Mouse (Mus musculus) erythroblast, embryonic 14.5 days (primary cell): ENCODE results near the gene Sphk1. TPM values are rescaled to one million over a fixed set of nuclear protein-coding genes. Genes with fewer than 3 reads are reported as not detected.

ENCODE experiments used
- H3K27me3 ChIP-seq: 2 replicates; pipeline ENCODE4 v1.6.1; 2012; ENCODE audit warnings: inconsistent platforms; ENCODE audit not compliant: control insufficient read depth
- H3K36me3 ChIP-seq: 2 replicates; pipeline ENCODE4 v1.6.1; 2012; ENCODE audit warnings: mild to moderate bottlenecking, inconsistent platforms; ENCODE audit not compliant: control insufficient read depth
- H3K4me1 ChIP-seq: 2 replicates; pipeline ENCODE4 v1.6.1; 2012; ENCODE audit warnings: inconsistent platforms; ENCODE audit not compliant: control insufficient read depth
- H3K4me3 ChIP-seq: replicated peaks from 2 replicates; pipeline ENCODE3; 2012; ENCODE audit warnings: moderate library complexity, mild to moderate bottlenecking, inconsistent platforms
- H3K9me3 ChIP-seq: 2 replicates; pipeline ENCODE4 v1.6.1; 2012; ENCODE audit warnings: low read length, inconsistent platforms, mixed read lengths; ENCODE audit not compliant: control insufficient read depth
- GATA1 ChIP-seq: IDR thresholded peaks from 2 replicates; pipeline ENCODE4 v1.6.1; 2012; ENCODE audit warnings: low read length, inconsistent platforms, mixed read lengths
- TAL1 ChIP-seq: IDR thresholded peaks from 3 replicates; pipeline ENCODE4 v1.6.1; 2012; ENCODE audit warnings: low read length, inconsistent platforms, mixed read lengths
- polyA plus RNA-seq: library from polyadenylated mRNA; stranded (reverse); fragments of >175 nt; gene quantifications from 2 replicates; pipeline ENCODE4 v1.2.3, GENCODE M21; 2012

Sphk1 gene
- polyA plus RNA-seq = 13.6 and 14.3 TPM in 2 replicates

DNA sequence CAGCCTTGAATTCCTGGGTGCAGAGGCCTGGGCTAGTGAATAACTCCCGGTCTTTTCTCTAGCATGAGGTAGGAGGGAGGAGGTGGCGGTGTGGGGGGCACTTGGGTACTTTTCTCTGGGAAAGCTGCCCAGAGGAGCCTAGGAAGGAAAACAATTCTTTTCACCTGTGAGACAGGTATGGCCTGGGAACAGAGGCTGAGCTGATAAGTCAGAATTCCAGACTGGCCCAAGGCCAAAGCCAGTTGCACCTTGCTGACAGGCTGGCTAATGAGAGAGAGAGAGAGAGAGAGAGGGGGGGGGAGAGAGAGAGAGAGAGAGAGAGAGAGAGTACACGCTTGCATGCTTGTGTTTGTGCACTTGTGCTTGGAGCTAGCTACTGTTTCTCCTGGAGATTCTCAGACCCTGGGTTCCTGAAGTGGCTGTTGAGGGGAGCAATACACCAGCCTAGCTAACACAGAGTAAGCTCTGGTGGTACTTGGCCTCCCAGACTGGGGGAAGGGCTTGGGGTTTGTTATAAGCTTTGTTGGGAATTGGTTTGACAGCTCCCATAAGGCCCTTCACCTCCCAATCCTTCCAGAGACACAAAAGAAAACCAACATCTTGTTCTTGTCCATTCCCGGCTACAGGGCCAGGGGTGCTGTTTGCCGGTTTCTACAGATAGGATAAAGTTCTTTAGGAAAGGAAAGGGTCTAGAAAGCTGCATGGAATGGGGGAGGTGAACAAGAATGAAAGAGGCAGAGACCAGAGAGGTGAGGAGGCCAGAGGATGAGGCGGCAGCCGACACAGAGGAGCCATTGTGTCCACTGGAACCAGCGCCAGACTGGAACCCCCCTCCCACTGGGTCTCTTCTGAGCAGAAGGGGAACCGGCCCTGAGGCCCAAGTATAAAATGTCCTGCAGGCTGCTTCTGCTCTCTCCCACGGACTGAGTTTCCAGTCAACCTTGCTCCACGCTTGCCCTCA lies at the start of gene Sphk1:
Gene Sphk1 (plus strand): TSS at position 739 of the 961 bp plus-strand sequence.
- H3K36me3 ChIP-seq = peaks cover 25% of the 10 kb centered on the region
- H3K4me1 ChIP-seq = peaks cover 70% of the 10 kb centered on the region
- TF ChIP-seq GATA1 (no peak), TAL1 (no peak)
- H3K27me3 ChIP-seq = peaks cover 52% of the 10 kb centered on the region
- H3K9me3 ChIP-seq = no peaks in the 10 kb centered on the region
- peak within 1 kb of the TSS; percentile 70 for H3K4me3 ChIP-seq

DNA sequence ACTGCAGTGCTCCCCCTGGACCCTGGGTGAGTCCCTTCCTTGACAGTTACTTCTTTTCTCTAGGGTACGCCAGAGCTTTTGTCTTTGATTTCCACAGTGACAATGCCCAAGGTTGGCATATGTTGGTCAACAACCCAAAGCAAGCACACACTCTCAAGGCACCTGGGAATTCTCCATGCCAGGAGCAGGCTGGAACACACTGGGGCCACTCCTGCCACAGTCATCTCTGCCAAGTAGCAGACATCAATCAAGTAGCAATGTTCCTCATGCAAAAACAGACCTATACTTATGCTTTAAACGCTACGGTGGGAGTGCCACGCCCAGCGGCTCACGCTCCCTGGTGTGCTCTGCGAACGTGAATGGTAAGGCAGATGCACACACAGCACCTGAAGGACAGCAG lies 49.8 kb upstream of the Sphk1 start:
- TF ChIP-seq GATA1 (no peak), TAL1 (no peak)
- H3K9me3 ChIP-seq = no peaks in the 10 kb centered on the region
- no peak overlapping the region for H3K4me3 ChIP-seq
- peaks cover 87% of the 10 kb centered on the region for H3K36me3 ChIP-seq
- H3K4me1 ChIP-seq = no peaks in the 10 kb centered on the region; the same call in 1 of the 2 replicates
- H3K27me3 ChIP-seq = no peaks in the 10 kb centered on the region

DNA sequence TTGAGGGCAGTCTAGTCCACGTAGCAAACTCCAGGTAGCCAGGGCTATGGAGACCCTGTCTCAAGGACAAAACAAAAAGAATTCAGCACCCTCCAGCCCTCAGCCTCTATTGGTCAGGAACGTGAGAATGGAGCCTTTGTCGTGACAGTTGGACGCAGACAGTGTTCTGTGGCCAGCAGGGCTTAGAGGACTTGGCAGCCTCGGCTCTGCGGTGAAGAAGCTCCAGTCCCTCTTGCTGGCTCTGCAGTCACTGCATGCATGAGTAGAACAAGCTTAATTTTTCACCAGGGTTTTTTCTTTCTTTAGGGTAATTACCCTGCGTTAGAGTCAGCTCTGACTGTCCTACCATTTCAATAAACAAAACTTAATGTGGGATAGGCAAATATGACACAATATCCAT lies 48.9 kb upstream of the Sphk1 start:
- H3K36me3 ChIP-seq = peaks cover 85% of the 10 kb centered on the region

DNA sequence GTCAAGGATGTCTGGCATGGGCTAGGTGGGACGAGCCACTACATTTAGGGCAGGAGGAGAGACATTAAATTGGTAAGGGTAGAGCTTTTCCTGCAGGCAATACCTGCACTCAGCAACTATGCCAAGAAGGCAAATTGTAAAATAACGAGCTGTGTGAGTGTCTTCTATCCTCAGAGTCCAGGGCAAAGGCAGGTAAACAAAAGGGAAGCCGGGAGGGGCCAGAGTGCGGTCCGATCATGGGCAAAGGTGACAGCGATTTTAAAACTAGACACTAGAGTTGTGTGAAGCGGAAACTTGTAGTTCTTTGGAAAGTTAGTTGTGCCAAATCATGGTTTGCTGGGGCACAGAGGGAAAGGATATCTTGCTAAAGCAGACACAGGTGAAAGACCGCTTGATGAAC lies 46.5 kb upstream of the Sphk1 start:
- H3K4me1 ChIP-seq = peaks cover 7% of the 10 kb centered on the region
- H3K4me3 ChIP-seq = no peak overlapping the region
- no peaks in the 10 kb centered on the region for H3K27me3 ChIP-seq
- no peak for TF ChIP-seq TAL1
- TF ChIP-seq GATA1 = no peak
- peaks cover 6% of the 10 kb centered on the region; the same call in 1 of the 2 replicates for H3K9me3 ChIP-seq
- peaks cover 71% of the 10 kb centered on the region for H3K36me3 ChIP-seq

More for the DNA sequence above, 48.9 kb upstream of the Sphk1 start:
- Histone ChIP-seq H3K4me3 (no peak overlapping the region), H3K27me3 (no peaks in the 10 kb centered on the region), H3K9me3 (no peaks in the 10 kb centered on the region), H3K4me1 (no peaks in the 10 kb centered on the region; the same call in 1 of the 2 replicates)
- TF ChIP-seq GATA1 = no peak
- no peak for TF ChIP-seq TAL1

DNA sequence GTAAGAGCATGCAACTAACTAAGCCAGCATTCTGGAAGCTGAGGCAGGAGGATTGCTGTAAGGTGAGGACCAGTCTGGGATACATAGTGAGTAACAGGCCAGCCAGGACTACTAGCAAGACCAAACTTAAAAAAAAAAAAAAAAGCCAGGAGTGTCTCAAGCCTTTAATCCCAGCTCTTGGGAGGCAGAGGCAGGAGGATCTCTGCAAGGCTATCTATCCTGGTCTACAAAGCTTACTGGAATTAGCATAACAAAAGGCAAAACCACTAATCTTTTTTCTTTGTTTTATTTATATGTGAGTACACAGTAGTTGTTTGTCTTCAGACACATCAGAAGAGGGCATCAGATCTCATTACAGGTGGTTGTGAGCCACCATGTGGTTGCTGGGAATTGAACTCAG lies 42.5 kb upstream of the Sphk1 start:
- TF ChIP-seq TAL1 (no peak), GATA1 (no peak)
- no peak overlapping the region for H3K4me3 ChIP-seq
- peaks cover 34% of the 10 kb centered on the region for H3K4me1 ChIP-seq
- H3K36me3 ChIP-seq = peaks cover 39% of the 10 kb centered on the region
- peaks cover 6% of the 10 kb centered on the region; the same call in 1 of the 2 replicates for H3K9me3 ChIP-seq
- no peaks in the 10 kb centered on the region for H3K27me3 ChIP-seq

DNA sequence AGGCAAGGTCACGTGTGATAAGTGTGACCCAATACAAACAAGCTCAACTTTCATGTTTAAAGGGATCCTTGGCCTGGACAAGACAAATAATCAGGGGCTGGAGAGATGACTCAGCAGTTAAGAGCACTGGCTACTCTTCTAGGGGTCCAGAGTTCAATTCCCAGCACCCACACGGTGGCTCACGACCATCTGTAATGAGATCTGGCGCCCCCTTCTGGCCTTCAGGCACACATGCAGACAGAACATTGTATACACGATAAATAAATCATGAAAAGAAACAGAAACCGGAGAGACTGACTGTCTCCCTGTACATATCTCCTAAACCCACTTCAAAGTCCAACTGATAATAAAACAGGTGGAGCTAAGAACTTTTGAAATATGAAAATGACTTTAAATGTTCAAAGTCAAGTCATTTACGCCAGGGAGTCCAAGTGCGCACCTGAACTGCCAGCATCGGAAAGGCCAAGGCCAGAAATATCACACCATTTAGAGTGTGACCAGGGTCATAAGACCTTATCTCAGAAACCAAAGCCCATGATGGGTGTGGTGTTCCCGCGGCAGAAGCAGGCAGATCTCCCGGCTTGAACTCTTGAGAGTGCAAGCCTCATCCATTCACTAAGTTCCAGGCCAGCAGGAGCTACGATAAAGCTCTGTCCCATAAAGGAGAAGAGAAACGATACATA lies 41.9 kb upstream of the Sphk1 start:
- peaks cover 35% of the 10 kb centered on the region for H3K36me3 ChIP-seq
- TF ChIP-seq TAL1 (no peak), GATA1 (no peak)
- peaks cover 6% of the 10 kb centered on the region; the same call in 1 of the 2 replicates for H3K9me3 ChIP-seq
- H3K4me1 ChIP-seq = peaks cover 38% of the 10 kb centered on the region
- H3K27me3 ChIP-seq = no peaks in the 10 kb centered on the region
- H3K4me3 ChIP-seq = peak overlapping the region; percentile 86

DNA sequence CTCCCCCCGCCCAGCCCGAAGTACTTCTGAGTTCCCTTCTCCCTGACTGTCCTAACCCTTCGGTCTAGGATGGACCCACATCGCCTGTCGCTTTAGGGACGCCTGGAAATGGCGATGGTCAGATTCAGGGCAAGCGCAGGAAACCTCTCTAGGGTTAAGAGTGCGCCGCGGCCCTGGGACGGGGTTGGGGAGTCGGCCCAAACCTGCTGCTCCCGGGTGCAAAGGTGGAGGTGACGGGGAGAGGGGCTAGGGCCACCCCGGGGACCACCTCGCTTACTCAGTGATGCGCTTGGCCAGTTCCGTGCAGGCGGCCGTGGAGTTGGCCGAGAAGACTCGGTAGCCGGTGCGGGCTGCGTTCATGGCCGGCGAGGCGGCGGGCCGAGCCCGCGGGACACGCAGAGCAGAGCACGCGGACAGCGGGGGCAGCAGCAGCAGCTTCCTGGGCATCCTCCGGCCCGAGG lies 40.9 kb upstream of the Sphk1 start:
- H3K36me3 ChIP-seq = peaks cover 28% of the 10 kb centered on the region
- peaks cover 6% of the 10 kb centered on the region; the same call in 1 of the 2 replicates for H3K9me3 ChIP-seq
- TF ChIP-seq GATA1 = no peak
- TF ChIP-seq TAL1 = no peak
- H3K4me3 ChIP-seq = peak overlapping the region; percentile 86
- no peaks in the 10 kb centered on the region for H3K27me3 ChIP-seq
- peaks cover 38% of the 10 kb centered on the region for H3K4me1 ChIP-seq

DNA sequence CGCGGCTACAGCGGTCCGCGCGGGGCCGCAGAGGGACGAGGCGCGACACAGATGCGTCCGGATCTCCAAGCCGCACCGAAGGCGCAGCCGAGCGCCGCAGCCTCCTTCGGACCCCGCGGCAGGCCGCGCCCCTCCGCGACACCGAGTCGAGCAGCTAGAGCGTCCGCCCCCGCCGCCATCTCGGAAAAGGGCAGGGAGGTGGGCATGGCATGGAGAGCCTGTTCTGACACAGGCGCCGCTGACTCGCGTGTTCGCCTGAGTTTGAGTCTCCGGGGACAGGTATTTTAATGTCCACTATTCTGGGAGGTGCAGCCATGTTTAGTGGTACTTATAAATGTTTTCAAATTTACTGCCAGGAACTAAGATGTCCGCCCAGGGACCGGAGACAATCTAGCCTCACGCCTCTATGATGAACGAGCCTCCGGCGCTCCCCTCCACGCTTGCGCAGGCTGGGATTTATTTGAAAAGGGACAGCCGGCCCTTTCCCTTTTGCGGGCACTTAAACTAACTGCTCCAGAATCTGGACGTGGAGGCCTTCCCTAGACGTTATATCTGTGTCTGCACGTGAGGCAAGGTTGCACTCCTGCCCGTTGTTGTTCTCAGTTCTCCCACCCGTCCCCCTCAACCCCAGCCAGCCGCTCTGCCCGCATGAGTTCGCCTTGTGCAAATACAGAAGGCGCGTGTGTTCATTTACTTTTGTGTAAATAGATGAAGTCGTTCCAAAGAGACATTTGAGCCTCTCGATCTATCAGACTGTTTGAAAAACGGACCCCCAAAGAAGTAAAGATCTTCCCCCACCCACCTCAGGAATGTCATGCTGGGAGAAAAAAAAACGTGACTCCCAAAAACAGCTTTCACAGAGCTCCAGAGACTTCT lies 40.3 kb upstream of the Sphk1 start:
- H3K4me3 ChIP-seq = peak overlapping the region; percentile 86
- H3K36me3 ChIP-seq = peaks cover 21% of the 10 kb centered on the region
- H3K27me3 ChIP-seq = no peaks in the 10 kb centered on the region
- H3K9me3 ChIP-seq = peaks cover 6% of the 10 kb centered on the region; the same call in 1 of the 2 replicates
- peaks cover 38% of the 10 kb centered on the region for H3K4me1 ChIP-seq
- TF ChIP-seq GATA1 (no peak), TAL1 (no peak)
